Mouse (Mus musculus) liver, embryonic 14.5 days (tissue): ENCODE results near the gene Trim9. TPM values are rescaled to one million over a fixed set of nuclear protein-coding genes. Genes with fewer than 3 reads are reported as not detected.

Experiments used
- ATAC-seq: fragments of 200-750 bp; cut with Nextera tagmentation; 2 replicates; pipeline ENCODE4 v1.8.0; 2017; ENCODE audit warnings: moderate number of reproducible peaks, mild to moderate bottlenecking, moderate library complexity; ENCODE audit not compliant: insufficient read depth
- DNase-seq, 3 experiments: peaks; one replicate each; pipeline ENCODE4 v3.0.0-alpha.2; 2012 to 2013; ENCODE audit warnings: low read depth in 3 of 3, low spot score in 3 of 3
- H3K27ac ChIP-seq: fragments of 300-500 bp; sonication (generic); 2 replicates; pipeline ENCODE4 v1.5.1; 2014; ENCODE audit warnings: moderate library complexity, mild to moderate bottlenecking, control low read depth, inconsistent platforms
- H3K27me3 ChIP-seq: fragments of 300-500 bp; sonication (generic); 2 replicates; pipeline ENCODE4 v1.6.1; 2014; ENCODE audit warnings: mild to moderate bottlenecking, low read length, moderate library complexity; ENCODE audit not compliant: control insufficient read depth, insufficient read depth
- H3K36me3 ChIP-seq: fragments of 300-500 bp; sonication (generic); replicated peaks from 2 replicates; pipeline ENCODE4 v1.6.1; 2014; ENCODE audit warnings: low read depth; ENCODE audit not compliant: control insufficient read depth, insufficient read depth
- H3K4me1 ChIP-seq, 2 experiments: fragments of 200-500 bp in 1 of 2; fragments of 300-500 bp in 1 of 2; sonication (generic) in 1 of 2; replicated peaks; 2 replicates each; pipeline ENCODE4 v1.6.1; 2012 to 2014; ENCODE audit warnings: antibody characterized with exemption in 1 of 2, inconsistent platforms in 1 of 2, low read length in 1 of 2; ENCODE audit not compliant: control insufficient read depth in 2 of 2, insufficient read depth in 2 of 2
- H3K4me2 ChIP-seq: fragments of 300-500 bp; sonication (generic); 2 replicates; pipeline ENCODE4 v1.6.1; 2014; ENCODE audit warnings: low read depth, mild to moderate bottlenecking, control low read depth, moderate library complexity
- H3K4me3 ChIP-seq, 2 experiments: fragments of 200-500 bp in 1 of 2; fragments of 300-500 bp in 1 of 2; sonication (generic) in 1 of 2; 2 replicates each; pipeline ENCODE4 v1.5.1; 2012 to 2014; ENCODE audit warnings: low read depth in 2 of 2, low read length in 2 of 2, mild to moderate bottlenecking in 2 of 2, control low read depth in 1 of 2, inconsistent platforms in 1 of 2, moderate library complexity in 1 of 2; ENCODE audit not compliant: insufficient read depth in 1 of 2
- H3K9ac ChIP-seq: fragments of 300-500 bp; sonication (generic); replicated peaks from 2 replicates; pipeline ENCODE4 v1.6.1; 2014; ENCODE audit warnings: mild to moderate bottlenecking, control low read depth, moderate library complexity
- H3K9me3 ChIP-seq: fragments of 300-500 bp; sonication (generic); 2 replicates; pipeline ENCODE4 v1.6.1; 2016; ENCODE audit warnings: low read length, mixed read lengths; ENCODE audit not compliant: control insufficient read depth
- CTCF ChIP-seq: IDR thresholded peaks from 2 replicates; pipeline ENCODE4 v1.5.1; 2016; ENCODE audit warnings: antibody characterized with exemption, low read depth, control low read depth
- EP300 ChIP-seq: IDR thresholded peaks from 2 replicates; pipeline ENCODE4 v1.6.1; 2016; ENCODE audit warnings: antibody characterized with exemption, low read depth
- WGBS: fragments of 180-500 bp; shearing (Covaris S2); extraction: QIAGEN DNeasy Blood & Tissue Kit; methylation state at CpG from one replicate; pipeline ENCODE4 v1.1.7; 2014; ENCODE audit not compliant: insufficient replicate concordance; 5-methylcytosine and 5-hydroxymethylcytosine counted together
- polyA plus RNA-seq, 2 experiments: library from polyadenylated mRNA; depleted of rRNA in 1 of 2; stranded (reverse) in 1 of 2; unstranded in 1 of 2; fragments of >200 nt; fragmentation: Nextera tagmentation in 1 of 2; extraction: Ambion mirVana in 1 of 2; gene quantifications; 2 replicates each; pipeline versions ENCODE4 v1.2.1 to v1.2.3; 2012 to 2014

Trim9 gene
- polyA plus RNA-seq, 2 experiments = 0.01 to 0.04 TPM

DNA sequence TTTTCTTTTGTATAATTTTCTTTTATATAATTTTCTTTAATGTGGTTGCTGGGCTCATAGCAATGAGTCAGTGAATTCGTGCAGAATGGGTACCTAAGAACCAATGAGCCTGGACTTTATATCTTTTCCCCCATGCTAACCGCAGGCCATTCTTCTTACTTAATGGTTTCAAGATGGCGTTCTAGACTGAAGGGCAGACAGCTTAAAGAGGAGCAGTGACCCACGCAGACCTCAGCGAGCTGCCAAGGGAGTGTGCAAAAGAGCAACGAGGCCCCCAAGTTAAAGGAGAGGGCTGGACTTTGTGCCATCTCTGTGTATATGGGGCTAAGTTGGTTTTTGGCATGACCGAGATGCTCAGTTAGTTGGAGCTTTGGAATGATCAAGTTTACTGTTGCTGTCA lies 83.7 kb downstream of the Trim9 start:
- WGBS = 64% methylated on average over 7 of the region's 7 CpGs
- Histone ChIP-seq H3K27ac (no peak overlapping the region), H3K4me2 (no peak overlapping the region), H3K4me1 (peaks cover 0 to 6% of the 10 kb centered on the region in 2 experiments; a peak in 2 of 4 replicates), H3K27me3 (no peaks in the 10 kb centered on the region), H3K4me3 (no peak overlapping the region), H3K9ac (no peak overlapping the region), H3K36me3 (no peaks in the 10 kb centered on the region), H3K9me3 (no peaks in the 10 kb centered on the region)
- no peak for ATAC-seq
- no peak for DNase-seq
- TF ChIP-seq EP300 (no peak), CTCF (no peak)

- H3K4me2 ChIP-seq = no peak overlapping the region
- no peak overlapping the region for H3K4me3 ChIP-seq
- H3K27me3 ChIP-seq = no peaks in the 10 kb centered on the region
- WGBS = 77% methylated on average over 17 of the region's 17 CpGs
- no peak overlapping the region for H3K9ac ChIP-seq
- ATAC-seq = no peak
- TF ChIP-seq EP300 = no peak
- no peak for TF ChIP-seq CTCF
- H3K36me3 ChIP-seq = no peaks in the 10 kb centered on the region
- H3K9me3 ChIP-seq = no peaks in the 10 kb centered on the region
- peaks cover 0 to 6% of the 10 kb centered on the region in 2 experiments; a peak in 2 of 4 replicates for H3K4me1 ChIP-seq
- no peak overlapping the region for H3K27ac ChIP-seq
- no peak for DNase-seq
Measured at GRCm38 (mm10) chr12:70262271-70262953, 85.0 kb downstream of the Trim9 start.

GRCm38 (mm10) chr12:70251210-70251884 lies 96.1 kb downstream of the Trim9 start:
- no peak for ATAC-seq
- Histone ChIP-seq H3K27ac (no peak overlapping the region), H3K4me3 (no peak overlapping the region), H3K4me2 (no peak overlapping the region), H3K27me3 (no peaks in the 10 kb centered on the region), H3K36me3 (no peaks in the 10 kb centered on the region), H3K4me1 (peaks cover 0 to 11% of the 10 kb centered on the region in 2 experiments; a peak in 2 of 4 replicates), H3K9me3 (no peaks in the 10 kb centered on the region), H3K9ac (no peak overlapping the region)
- DNase-seq = no peak
- 46% methylated on average over 15 of the region's 15 CpGs for WGBS
- TF ChIP-seq CTCF (no peak), EP300 (no peak)

DNA sequence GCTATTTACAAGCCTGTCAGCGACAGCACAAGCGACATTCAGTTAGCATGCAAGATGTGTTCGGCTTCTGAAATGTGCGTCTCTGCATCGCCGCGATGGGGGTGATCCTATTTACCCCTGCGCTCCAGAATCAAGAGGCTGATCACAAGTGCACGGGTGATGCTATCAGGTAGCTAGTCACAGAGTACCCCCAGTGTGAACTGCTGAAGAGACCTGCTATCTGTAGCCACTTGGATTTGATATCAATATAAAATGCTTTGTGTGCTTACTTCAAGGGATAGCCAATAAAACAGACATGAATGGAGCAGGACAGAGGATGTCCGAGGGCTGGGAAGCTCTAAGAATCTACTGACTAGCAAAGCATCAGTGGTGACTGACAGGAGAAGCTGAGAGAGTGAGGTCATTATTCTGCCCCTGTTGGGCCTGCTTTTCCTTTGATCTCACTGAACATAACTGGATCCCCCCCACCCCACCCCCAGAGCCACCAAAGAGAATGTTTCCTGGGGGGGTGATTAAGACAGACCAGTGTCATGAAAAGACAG lies 97.7 kb downstream of the Trim9 start:
- no peaks in the 10 kb centered on the region for H3K36me3 ChIP-seq
- H3K4me2 ChIP-seq = no peak overlapping the region
- TF ChIP-seq EP300 (no peak), CTCF (no peak)
- no peak overlapping the region for H3K4me3 ChIP-seq
- DNase-seq = no peak
- no peak overlapping the region for H3K27ac ChIP-seq
- H3K9me3 ChIP-seq = no peaks in the 10 kb centered on the region
- 78% methylated on average over 10 of the region's 10 CpGs for WGBS
- H3K27me3 ChIP-seq = no peaks in the 10 kb centered on the region
- H3K9ac ChIP-seq = no peak overlapping the region
- no peak for ATAC-seq
- H3K4me1 ChIP-seq = peaks cover 0 to 11% of the 10 kb centered on the region in 2 experiments; a peak in 2 of 4 replicates
